7 mouse cellular contexts compared by ENCODE assay signal in genomic region chr8:126539355-126540093, GRCm38 (mm10). TPM values are rescaled to one million over a fixed set of nuclear protein-coding genes. Genes with fewer than 3 reads are reported as not detected.
DNase-seq lines count a peak whose midpoint lies in the region; ATAC-seq lines count a peak whose summit lies in the region.

No protein-coding gene starts in this region.

- no peak overlapping the region for H3K4me3 ChIP-seq in intestine, embryonic 15.5 days (replicated peaks)
- no peak overlapping the region for H3K4me3 ChIP-seq in macrophage (ENCODE audit: inconsistent target)

- peak overlapping the region; percentile 60 for H3K27ac ChIP-seq in intestine, embryonic 15.5 days
- H3K27ac ChIP-seq in macrophage: peak overlapping the region; percentile 17; the same call in 1 of the 2 replicates

- H3K9ac ChIP-seq in intestine, embryonic 15.5 days: no peak overlapping the region

- H3K27me3 ChIP-seq in intestine, embryonic 15.5 days (replicated peaks): no peaks in the 10 kb centered on the region

- H3K4me1 ChIP-seq in intestine, embryonic 15.5 days (replicated peaks): peaks cover 47% of the 10 kb centered on the region

- H3K9me3 ChIP-seq in intestine, embryonic 15.5 days: no peaks in the 10 kb centered on the region

- H3K79me2 ChIP-seq in macrophage (ENCODE audit: inconsistent target): no peaks in the 10 kb centered on the region

- H3K4me2 ChIP-seq in intestine, embryonic 15.5 days (replicated peaks): no peak overlapping the region

- ATAC-seq in CD4-positive, CD25-positive, alpha-beta regulatory T cell, adult 4 months: peak; percentile 68
- peak; percentile 30; the same call in 1 of the 2 replicates for ATAC-seq in intestine, embryonic 15.5 days

- 44% methylated on average over 10 of the region's 10 CpGs for WGBS in intestine, embryonic 15.5 days
- 87% methylated on average over 10 of the region's 10 CpGs for WGBS in macrophage (ENCODE audit: missing documents)

- no peaks in the 10 kb centered on the region for H3K36me3 ChIP-seq in intestine, embryonic 15.5 days
- H3K36me3 ChIP-seq in macrophage (ENCODE audit: inconsistent target): no peaks in the 10 kb centered on the region

- intact Hi-C loops in gastrocnemius, postnatal 14 days (cut with DNase I; ENCODE audit: low total_unique reads): no loop called here

- peak; percentile 94 for DNase-seq in NIH3T3 (ENCODE audit: low read depth)
- DNase-seq in gastrocnemius, postnatal 14 days: peak; percentile 48
- no peak for DNase-seq in thymus, adult 18-20 months
- no peak for DNase-seq in right cerebral cortex, postnatal 25 days

RNA-seq across cellular contexts. Expression of gene Irf2bp2, which starts 54.3 kb away (rescaled TPM):
- 10 to 100 TPM; 15.5 to 22.4 TPM for polyA plus RNA-seq in CD4-positive, CD25-positive, alpha-beta regulatory T cell, adult 4 months (2017; shearing (Covaris generic))
- total RNA-seq in gastrocnemius, postnatal 14 days (2021): 10 to 100 TPM; 38.7 to 45.5 TPM
- 14.1 and 16.1 TPM in 2 replicates for polyA plus RNA-seq in intestine, embryonic 15.5 days (2015; fragmentation: Nextera tagmentation; extraction: Ambion mirVana)
- 100 to 1,000 TPM in 19 of 26 experiments, 10 to 100 TPM in 6, 1 to 10 TPM in 1; 2.6 to 175 (median 132) TPM for total RNA-seq in macrophage (2018; cell fraction: chromatin; rRNA removed)
- total RNA-seq in macrophage (2018; cell fraction: cytosol; rRNA removed): 100 to 1,000 TPM in 12 of 26 experiments, 10 to 100 TPM in 14; 12.4 to 139 (median 98.3) TPM
- total RNA-seq in macrophage (2018; cell fraction: nucleus; rRNA removed): 100 to 1,000 TPM in 23 of 26 experiments, 10 to 100 TPM in 3; 17.9 to 251 (median 174) TPM
- polyA plus RNA-seq in macrophage (2018): 39.1 to 68.1 TPM (median 42.7 TPM) in 3 replicates

Comparison
In these comparisons a context has a peak if more than half of its experiments do, and no peak if none do; other contexts are left out.
1. DNase-seq: peak in NIH3T3 (single experiment) and gastrocnemius, postnatal 14 days (single experiment); none in thymus, adult 18-20 months (0 of 2) and right cerebral cortex, postnatal 25 days (single experiment).